Mouse (Mus musculus): Measurements from ENCODE around the gene Mrm1. TPM values are rescaled to one million over a fixed set of nuclear protein-coding genes. Genes with fewer than 3 reads are reported as not detected.
A peak's percentile ranks its signal among the peaks of the same experiment; 100 is the strongest.

Mrm1 gene
- polyA plus RNA-seq (2014; fragmentation: Nextera tagmentation; extraction: Ambion mirVana): 11.0 and 14.0 TPM in 2 replicates

DNA sequence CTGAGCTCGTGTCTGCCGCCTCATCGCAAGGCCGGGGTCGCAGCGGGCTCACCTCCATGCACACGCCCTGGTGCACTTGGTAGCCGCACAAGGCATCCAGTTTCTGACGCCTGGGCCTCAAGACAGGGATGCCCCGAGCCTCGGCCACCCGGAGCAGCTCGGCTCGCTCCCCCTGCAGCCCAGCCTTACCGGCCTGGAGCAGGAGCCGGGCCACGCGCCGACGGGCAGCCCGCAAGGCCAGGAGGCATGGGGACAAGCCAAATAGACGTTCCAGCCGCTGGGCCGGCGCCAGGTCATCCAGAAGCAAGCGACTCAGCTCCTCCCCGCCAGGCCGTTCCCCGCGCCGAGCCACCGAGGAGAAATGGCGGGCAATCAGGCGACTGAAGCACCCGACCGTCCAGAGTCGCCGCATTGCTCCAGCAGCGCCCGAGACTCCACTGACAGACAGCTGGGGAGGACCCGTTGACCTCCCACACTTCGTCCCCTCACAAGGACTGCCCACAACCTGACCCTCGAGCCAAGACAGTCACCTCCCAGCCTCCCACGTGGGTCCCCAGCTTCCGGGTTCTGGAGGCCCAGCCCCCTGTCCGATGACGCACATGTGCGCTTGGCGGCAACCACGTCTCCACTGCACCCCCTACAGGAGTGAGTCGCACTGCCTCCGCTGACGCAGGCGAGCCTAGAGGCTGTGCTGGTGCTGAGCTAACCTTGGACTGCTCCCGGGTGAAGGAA lies at the start of gene Mrm1:
Gene Mrm1 (minus strand): TSS at position 555 of the 732 bp plus-strand sequence.
- WGBS: under 1% methylated on average over 55 of the region's 55 CpGs
- peak within 1 kb of the TSS; percentile 60; the same call in 1 of the 2 replicates for H3K27ac ChIP-seq (ENCODE audit: low read depth, low read length)
- peak; percentile 83 for ATAC-seq (ENCODE audit: insufficient read depth, low FRiP score, low TSS enrichment)
- no peaks in the 10 kb centered on the region for H3K36me3 ChIP-seq (ENCODE audit: control insufficient read depth, insufficient read depth, low read length)
- H3K9ac ChIP-seq (ENCODE audit: low read length): peak within 1 kb of the TSS; percentile 72
- no peaks in the 10 kb centered on the region for H3K9me3 ChIP-seq (ENCODE audit: control insufficient read depth, low read length)
- H3K4me3 ChIP-seq (ENCODE audit: low read depth, low read length): peak within 1 kb of the TSS; percentile 74
- H3K4me2 ChIP-seq (ENCODE audit: low read depth): peak within 1 kb of the TSS; percentile 99
- no peaks in the 10 kb centered on the region for H3K4me1 ChIP-seq (ENCODE audit: control insufficient read depth, insufficient read depth, low read length)
- peak; percentile 93 for DNase-seq (ENCODE audit: low spot score)
- H3K27me3 ChIP-seq (ENCODE audit: control insufficient read depth, insufficient read depth, low read length): no peaks in the 10 kb centered on the region

DNA sequence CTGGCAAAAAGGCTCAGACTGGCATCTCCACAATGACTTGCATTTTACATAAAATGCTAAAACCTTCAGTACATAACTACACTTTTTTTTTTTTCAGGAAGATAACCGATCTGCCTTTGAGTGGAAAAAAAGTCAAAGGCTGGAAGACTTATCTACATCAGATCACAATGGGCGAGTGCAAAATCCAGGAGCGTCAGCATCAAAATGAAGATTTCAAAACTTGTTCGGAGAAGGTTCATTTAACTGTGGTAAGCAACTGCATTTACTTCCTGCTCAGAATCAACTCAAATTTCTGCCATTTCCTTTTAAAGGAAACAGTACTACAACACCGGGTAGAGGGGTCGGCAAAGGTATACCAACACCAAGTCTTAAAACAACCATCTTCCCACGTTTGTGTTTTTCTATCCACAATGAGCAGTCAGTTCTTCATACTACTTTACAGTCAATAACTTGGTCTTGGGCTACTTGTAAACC lies 49.5 kb upstream of the Mrm1 start:
- Histone ChIP-seq H3K27ac (ENCODE audit: low read depth, low read length) (no peak overlapping the region), H3K27me3 (ENCODE audit: control insufficient read depth, insufficient read depth, low read length) (no peaks in the 10 kb centered on the region), H3K4me3 (ENCODE audit: low read depth, low read length) (peak overlapping the region; percentile 89), H3K9me3 (ENCODE audit: control insufficient read depth, low read length) (no peaks in the 10 kb centered on the region), H3K9ac (ENCODE audit: low read length) (peak overlapping the region; percentile 90), H3K36me3 (ENCODE audit: control insufficient read depth, insufficient read depth, low read length) (no peaks in the 10 kb centered on the region), H3K4me1 (ENCODE audit: control insufficient read depth, insufficient read depth, low read length) (peaks cover 7% of the 10 kb centered on the region), H3K4me2 (ENCODE audit: low read depth) (peak overlapping the region; percentile 82)
- 21% methylated on average over 7 of the region's 7 CpGs for WGBS
- ATAC-seq (ENCODE audit: insufficient read depth, low FRiP score, low TSS enrichment): no peak
- no peak for DNase-seq (ENCODE audit: low spot score)

DNA sequence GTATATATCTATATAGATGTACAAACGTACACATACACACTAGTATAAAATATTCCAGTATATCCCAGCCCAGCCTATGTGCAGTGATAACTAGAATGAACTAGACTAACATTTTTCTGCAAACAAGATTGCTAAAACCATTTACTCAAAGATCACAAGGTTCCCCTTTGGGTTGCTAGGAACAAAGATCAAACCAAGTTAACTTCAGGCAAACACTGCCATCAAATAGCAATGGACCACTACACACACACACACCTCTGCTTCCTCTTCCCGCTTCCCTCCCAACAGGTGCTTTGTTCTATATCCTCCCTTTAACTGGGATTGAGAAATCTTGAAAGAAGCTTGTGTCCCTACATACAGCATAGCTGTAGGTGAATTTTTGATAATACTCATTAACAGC lies 48.3 kb upstream of the Mrm1 start:
- Histone ChIP-seq H3K4me3 (ENCODE audit: low read depth, low read length) (no peak overlapping the region), H3K27me3 (ENCODE audit: control insufficient read depth, insufficient read depth, low read length) (no peaks in the 10 kb centered on the region), H3K9ac (ENCODE audit: low read length) (no peak overlapping the region), H3K9me3 (ENCODE audit: control insufficient read depth, low read length) (no peaks in the 10 kb centered on the region), H3K4me1 (ENCODE audit: control insufficient read depth, insufficient read depth, low read length) (peaks cover 7% of the 10 kb centered on the region), H3K27ac (ENCODE audit: low read depth, low read length) (no peak overlapping the region), H3K36me3 (ENCODE audit: control insufficient read depth, insufficient read depth, low read length) (no peaks in the 10 kb centered on the region), H3K4me2 (ENCODE audit: low read depth) (0 out of 2 replicates have a peak overlapping the region, but pooled peaks have one; percentile 9)
- WGBS: 93% methylated on average over 2 of the region's 2 CpGs
- ATAC-seq (ENCODE audit: insufficient read depth, low FRiP score, low TSS enrichment) (no peak), DNase-seq (ENCODE audit: low spot score) (no peak)

DNA sequence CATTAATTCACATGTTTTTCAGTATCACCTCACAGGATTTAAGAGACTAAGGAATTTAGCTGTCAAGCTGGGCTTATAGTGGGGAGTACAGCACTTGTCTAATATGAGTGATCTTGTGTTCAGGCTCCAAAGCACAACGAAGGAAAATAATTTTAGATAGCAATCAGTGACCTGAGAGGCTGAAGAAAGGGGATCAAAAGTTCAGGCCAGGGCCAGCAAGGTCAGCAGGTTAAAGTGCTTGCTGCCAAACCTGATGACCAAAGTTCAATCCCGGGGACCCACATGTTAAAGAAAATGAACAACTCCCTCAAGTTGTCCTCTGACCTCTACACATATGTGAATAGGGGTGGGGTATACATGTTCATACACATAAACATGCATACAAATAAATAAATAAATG lies 46.0 kb upstream of the Mrm1 start:
- Histone ChIP-seq H3K9me3 (ENCODE audit: control insufficient read depth, low read length) (no peaks in the 10 kb centered on the region), H3K4me2 (ENCODE audit: low read depth) (no peak overlapping the region), H3K4me1 (ENCODE audit: control insufficient read depth, insufficient read depth, low read length) (peaks cover 7% of the 10 kb centered on the region), H3K36me3 (ENCODE audit: control insufficient read depth, insufficient read depth, low read length) (no peaks in the 10 kb centered on the region), H3K4me3 (ENCODE audit: low read depth, low read length) (no peak overlapping the region), H3K9ac (ENCODE audit: low read length) (no peak overlapping the region), H3K27me3 (ENCODE audit: control insufficient read depth, insufficient read depth, low read length) (no peaks in the 10 kb centered on the region), H3K27ac (ENCODE audit: low read depth, low read length) (no peak overlapping the region)
- ATAC-seq (ENCODE audit: insufficient read depth, low FRiP score, low TSS enrichment): no peak
- 78% methylated on average over 2 of the region's 2 CpGs for WGBS
- DNase-seq (ENCODE audit: low spot score): no peak

DNA sequence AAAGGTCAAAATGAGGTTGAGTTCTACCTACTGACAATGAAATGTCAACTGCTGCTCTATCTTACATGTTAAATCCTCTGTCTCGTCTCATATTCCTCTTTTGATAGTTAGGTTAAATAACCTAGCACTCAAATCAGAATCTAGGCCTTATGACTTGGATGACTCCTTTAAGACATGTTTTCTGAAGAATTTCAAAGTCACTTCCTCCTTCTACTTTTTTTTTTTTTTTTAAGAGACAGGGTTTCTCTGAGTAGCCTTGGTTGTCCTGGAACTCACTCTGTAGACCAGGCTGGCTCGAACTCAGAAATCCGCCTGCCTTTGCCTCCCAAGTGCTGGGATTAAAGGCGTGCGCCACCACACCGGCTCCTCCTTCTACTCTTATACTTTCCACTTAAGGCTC lies 36.0 kb upstream of the Mrm1 start:
- Histone ChIP-seq H3K4me3 (ENCODE audit: low read depth, low read length) (no peak overlapping the region), H3K4me1 (ENCODE audit: control insufficient read depth, insufficient read depth, low read length) (no peaks in the 10 kb centered on the region), H3K27ac (ENCODE audit: low read depth, low read length) (no peak overlapping the region), H3K36me3 (ENCODE audit: control insufficient read depth, insufficient read depth, low read length) (no peaks in the 10 kb centered on the region; the same call in none of the 2 replicates), H3K4me2 (ENCODE audit: low read depth) (no peak overlapping the region), H3K27me3 (ENCODE audit: control insufficient read depth, insufficient read depth, low read length) (no peaks in the 10 kb centered on the region), H3K9ac (ENCODE audit: low read length) (no peak overlapping the region), H3K9me3 (ENCODE audit: control insufficient read depth, low read length) (no peaks in the 10 kb centered on the region)
- no peak for DNase-seq (ENCODE audit: low spot score)
- no peak for ATAC-seq (ENCODE audit: insufficient read depth, low FRiP score, low TSS enrichment)
- WGBS: 95% methylated on average over 6 of the region's 6 CpGs

DNA sequence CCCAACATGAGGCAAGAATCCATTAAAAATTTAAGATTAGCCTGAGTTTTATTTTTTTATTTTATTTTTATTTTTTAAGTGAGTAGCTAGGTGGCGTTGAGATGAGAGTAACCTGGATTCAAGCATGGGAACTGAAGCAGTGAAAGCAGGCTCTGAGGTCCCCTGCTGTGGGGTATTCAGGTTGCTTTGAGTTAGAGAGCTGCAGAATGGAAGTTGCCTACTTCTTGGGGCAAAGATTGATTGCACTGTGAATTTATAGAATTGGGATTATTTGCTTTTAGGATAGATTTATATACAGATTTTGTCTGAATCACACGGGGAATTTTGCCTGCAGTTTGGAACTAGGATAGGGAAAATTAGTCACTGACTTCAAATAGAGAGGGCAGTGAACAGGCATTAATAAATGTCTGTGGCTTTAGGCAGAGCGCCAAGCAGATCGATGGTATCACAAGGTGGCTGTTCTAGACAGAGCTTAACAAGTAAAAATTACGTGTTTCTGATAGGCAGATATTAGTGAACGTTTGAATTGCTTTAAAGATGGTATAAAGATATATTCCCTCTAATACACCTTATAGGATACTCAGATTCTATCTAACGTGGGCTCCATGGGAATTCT lies 28.3 kb upstream of the Mrm1 start:
- ATAC-seq (ENCODE audit: insufficient read depth, low FRiP score, low TSS enrichment) (no peak), DNase-seq (ENCODE audit: low spot score) (no peak)
- Histone ChIP-seq H3K4me1 (ENCODE audit: control insufficient read depth, insufficient read depth, low read length) (no peaks in the 10 kb centered on the region), H3K4me2 (ENCODE audit: low read depth) (no peak overlapping the region), H3K9ac (ENCODE audit: low read length) (no peak overlapping the region), H3K27me3 (ENCODE audit: control insufficient read depth, insufficient read depth, low read length) (no peaks in the 10 kb centered on the region), H3K27ac (ENCODE audit: low read depth, low read length) (no peak overlapping the region), H3K36me3 (ENCODE audit: control insufficient read depth, insufficient read depth, low read length) (peaks cover 7% of the 10 kb centered on the region), H3K4me3 (ENCODE audit: low read depth, low read length) (no peak overlapping the region), H3K9me3 (ENCODE audit: control insufficient read depth, low read length) (no peaks in the 10 kb centered on the region)
- WGBS: 82% methylated on average over 7 of the region's 7 CpGs

DNA sequence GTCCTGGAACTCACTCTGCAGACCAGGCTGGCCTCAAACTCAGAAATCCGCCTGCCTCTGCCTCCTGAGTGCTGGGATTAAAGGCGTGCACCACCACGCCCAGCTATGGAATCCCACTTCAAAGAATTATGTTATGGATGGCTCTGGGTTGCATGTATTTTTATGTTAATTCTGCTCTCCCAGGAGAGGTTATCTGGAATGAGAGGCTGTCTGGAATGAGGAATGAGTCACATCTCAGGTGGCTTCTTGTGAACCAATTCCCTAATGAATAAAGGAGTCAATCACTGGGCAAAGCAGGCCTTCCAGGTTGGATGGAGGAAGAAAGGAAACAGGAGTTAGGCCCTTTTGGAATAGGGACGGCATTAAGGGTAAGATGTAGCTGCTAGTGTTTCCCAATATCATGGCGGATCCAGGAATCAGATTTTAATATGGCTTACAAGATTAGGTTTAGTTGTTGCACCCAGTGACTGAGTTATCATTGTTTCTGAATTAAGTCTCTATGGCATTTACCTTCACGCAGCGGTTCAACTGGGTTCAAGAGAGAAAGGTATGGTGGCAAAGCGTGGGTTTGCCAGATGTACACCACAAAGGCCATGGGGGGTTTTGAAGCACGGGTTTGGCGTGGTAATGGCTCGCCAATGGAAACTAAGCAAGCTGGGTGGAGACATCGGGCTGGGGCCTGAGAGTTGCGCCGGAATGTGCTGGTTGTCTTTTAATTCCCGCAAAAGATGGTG lies 27.6 kb upstream of the Mrm1 start:
- Histone ChIP-seq H3K9me3 (ENCODE audit: control insufficient read depth, low read length) (no peaks in the 10 kb centered on the region), H3K9ac (ENCODE audit: low read length) (no peak overlapping the region), H3K4me3 (ENCODE audit: low read depth, low read length) (no peak overlapping the region), H3K4me2 (ENCODE audit: low read depth) (no peak overlapping the region), H3K4me1 (ENCODE audit: control insufficient read depth, insufficient read depth, low read length) (no peaks in the 10 kb centered on the region), H3K36me3 (ENCODE audit: control insufficient read depth, insufficient read depth, low read length) (peaks cover 7% of the 10 kb centered on the region), H3K27me3 (ENCODE audit: control insufficient read depth, insufficient read depth, low read length) (no peaks in the 10 kb centered on the region), H3K27ac (ENCODE audit: low read depth, low read length) (no peak overlapping the region)
- DNase-seq (ENCODE audit: low spot score): no peak
- 94% methylated on average over 15 of the region's 15 CpGs for WGBS
- ATAC-seq (ENCODE audit: insufficient read depth, low FRiP score, low TSS enrichment): no peak

DNA sequence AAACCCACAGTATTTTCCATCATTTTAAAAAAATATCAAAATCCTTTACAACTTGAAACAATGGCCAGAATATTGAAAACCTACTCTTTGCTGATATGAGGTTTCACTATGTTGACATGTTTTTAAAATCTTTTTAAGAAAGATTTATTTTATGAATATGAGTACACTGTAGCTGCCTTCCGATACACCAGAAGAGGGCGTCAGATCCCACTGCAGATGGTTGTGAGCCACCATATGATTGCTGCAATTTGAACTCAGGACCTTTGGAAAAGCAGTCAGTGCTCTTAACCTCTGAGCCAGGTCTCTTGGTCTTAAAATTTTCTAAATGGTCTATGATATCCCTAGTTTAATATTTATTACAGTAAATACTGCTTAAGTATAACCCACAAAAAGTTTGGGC lies 20.0 kb upstream of the Mrm1 start:
- peaks cover 8% of the 10 kb centered on the region for H3K36me3 ChIP-seq (ENCODE audit: control insufficient read depth, insufficient read depth, low read length)
- WGBS: 95% methylated on average over 2 of the region's 2 CpGs

More for the DNA sequence above, 20.0 kb upstream of the Mrm1 start:
- Histone ChIP-seq H3K9me3 (ENCODE audit: control insufficient read depth, low read length) (no peaks in the 10 kb centered on the region), H3K27me3 (ENCODE audit: control insufficient read depth, insufficient read depth, low read length) (no peaks in the 10 kb centered on the region), H3K4me2 (ENCODE audit: low read depth) (no peak overlapping the region), H3K9ac (ENCODE audit: low read length) (no peak overlapping the region), H3K27ac (ENCODE audit: low read depth, low read length) (no peak overlapping the region), H3K4me3 (ENCODE audit: low read depth, low read length) (no peak overlapping the region), H3K4me1 (ENCODE audit: control insufficient read depth, insufficient read depth, low read length) (no peaks in the 10 kb centered on the region)
- DNase-seq (ENCODE audit: low spot score) (no peak), ATAC-seq (ENCODE audit: insufficient read depth, low FRiP score, low TSS enrichment) (no peak)
